Mouse (Mus musculus) spleen, postnatal 10 days (tissue): ENCODE data around the gene Qtrt1.

Experiments
- DNase-seq, 2 experiments: peaks; one replicate each; pipeline ENCODE4 v3.0.0; 2021 to 2022; ENCODE audit warnings: low spot score in 2 of 2

The Qtrt1 gene

GRCm38 (mm10) chr9:21419646-21420045 lies 8.0 kb downstream of the Qtrt1 start:
- DNase-seq = peak in 1 of 2 experiments; percentile 43

- peak; percentile 95 to 97 for DNase-seq
Observed at GRCm38 (mm10) chr9:21424631-21425555, 13.3 kb downstream of the Qtrt1 start, which contains the start of gene Dnm2. Gene Dnm2, plus strand, starts transcription at chr9:21424908.

- peak in 1 of 2 experiments; percentile 33 for DNase-seq
Observed at GRCm38 (mm10) chr9:21425556-21425945, 13.9 kb downstream of the Qtrt1 start.

GRCm38 (mm10) chr9:21426013-21426412 lies 14.4 kb downstream of the Qtrt1 start:
- peak in 1 of 2 experiments; percentile 30 for DNase-seq

- no peak for DNase-seq
Observed at GRCm38 (mm10) chr9:21426525-21426924, 14.9 kb downstream of the Qtrt1 start.

GRCm38 (mm10) chr9:21427773-21428172 lies 16.1 kb downstream of the Qtrt1 start:
- no peak for DNase-seq

GRCm38 (mm10) chr9:21428178-21428577 lies 16.5 kb downstream of the Qtrt1 start:
- no peak for DNase-seq

- DNase-seq = no peak
Observed at GRCm38 (mm10) chr9:21430724-21431123, 19.1 kb downstream of the Qtrt1 start.

- no peak for DNase-seq
Observed at GRCm38 (mm10) chr9:21432066-21432465, 20.4 kb downstream of the Qtrt1 start.

- DNase-seq = no peak
Observed at GRCm38 (mm10) chr9:21433766-21434165, 22.1 kb downstream of the Qtrt1 start.

GRCm38 (mm10) chr9:21434410-21434809 lies 22.8 kb downstream of the Qtrt1 start:
- no peak for DNase-seq

GRCm38 (mm10) chr9:21435777-21436635 lies 24.4 kb downstream of the Qtrt1 start:
- DNase-seq = peak in 1 of 2 experiments; percentile 67

GRCm38 (mm10) chr9:21437577-21437976 lies 25.9 kb downstream of the Qtrt1 start:
- DNase-seq = no peak

GRCm38 (mm10) chr9:21438219-21438618 lies 26.6 kb downstream of the Qtrt1 start:
- no peak for DNase-seq

- no peak for DNase-seq
Observed at GRCm38 (mm10) chr9:21439456-21439855, 27.8 kb downstream of the Qtrt1 start.

- no peak for DNase-seq
Observed at GRCm38 (mm10) chr9:21439914-21440313, 28.3 kb downstream of the Qtrt1 start.

GRCm38 (mm10) chr9:21440387-21440786 lies 28.8 kb downstream of the Qtrt1 start:
- no peak for DNase-seq

GRCm38 (mm10) chr9:21443853-21444252 lies 32.2 kb downstream of the Qtrt1 start:
- DNase-seq = no peak

GRCm38 (mm10) chr9:21444574-21444973 lies 32.9 kb downstream of the Qtrt1 start:
- DNase-seq = no peak

- no peak for DNase-seq
Observed at GRCm38 (mm10) chr9:21445081-21445744, 33.6 kb downstream of the Qtrt1 start.

- DNase-seq = no peak
Observed at GRCm38 (mm10) chr9:21447778-21448177, 36.1 kb downstream of the Qtrt1 start.

- no peak for DNase-seq
Observed at GRCm38 (mm10) chr9:21449710-21450109, 38.1 kb downstream of the Qtrt1 start.
